Mouse (Mus musculus) G1E (cell line): ENCODE results near the gene Aven.

Experiments
- CTCF ChIP-seq: IDR thresholded peaks from 2 replicates; pipeline ENCODE4 v1.5.1; 2012; ENCODE audit warnings: low read depth, low read length, inconsistent platforms, mixed read lengths
- GATA2 ChIP-seq: IDR thresholded peaks from 2 replicates; pipeline ENCODE4 v1.6.1; 2012; ENCODE audit warnings: low read depth, low read length, inconsistent platforms, borderline replicate concordance
- POLR2AphosphoS5 ChIP-seq: IDR thresholded peaks from 2 replicates; pipeline ENCODE4 v1.6.1; 2012; ENCODE audit warnings: low read depth, low read length, inconsistent platforms; ENCODE audit not compliant: insufficient replicate concordance
- TAL1 ChIP-seq: conservative IDR thresholded peaks from 2 replicates; pipeline ENCODE4 v1.6.1; 2012; ENCODE audit warnings: low read depth, low read length, inconsistent platforms, mixed read lengths

DNA sequence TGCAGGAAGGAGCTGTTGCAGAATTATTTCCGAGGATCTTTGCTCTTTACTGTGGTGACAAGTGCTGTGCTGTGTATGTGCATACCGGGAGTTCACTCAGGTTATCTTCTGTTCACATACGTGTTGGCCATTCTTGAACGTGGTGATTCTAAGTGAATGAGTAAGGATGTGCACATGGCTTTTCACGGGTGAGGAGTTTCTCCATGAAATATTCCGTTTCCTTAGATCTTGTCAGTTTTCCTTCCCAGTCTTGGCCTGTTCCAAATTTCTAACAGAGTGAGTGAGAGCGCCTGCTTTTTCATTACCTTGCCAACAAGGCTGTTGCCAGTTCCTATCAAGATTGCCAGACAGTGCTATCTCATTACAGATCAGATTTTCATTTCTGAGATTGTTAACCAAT is 98.2 kb downstream of the Aven start:
- TF ChIP-seq CTCF, result no peak
- TF ChIP-seq TAL1, result no peak
- no peak for TF ChIP-seq POLR2AphosphoS5
- no peak for TF ChIP-seq GATA2
